Mouse (Mus musculus) cerebellum, adult 9-11 months (tissue): ENCODE measurements at regions not wholly inside any gene's neighbourhood (a gene's known extent, or its start where the extent isn't known, plus 50 kb on each side); places are given as distances from the start of the nearest gene placed in this dataset.
"Not testable (repeated sequence)": the region's sequence is repeated elsewhere in the genome, so short reads cannot be mapped to it uniquely, and the experiment has no call there.

Source experiments
- DNase-seq: peaks from one replicate; pipeline ENCODE4 v3.0.0; 2022

- no peak for DNase-seq
Observed at GRCm38 (mm10) chr9:14059228-14059779, 215.6 kb upstream of the Sesn3 start.

- DNase-seq: no peak
Observed at GRCm38 (mm10) chr9:14060257-14060656, 214.6 kb upstream of the Sesn3 start.

- DNase-seq: no peak
Observed at GRCm38 (mm10) chr9:14061389-14061788, 213.5 kb upstream of the Sesn3 start.

GRCm38 (mm10) chr9:14061840-14062239, 213.0 kb upstream of the Sesn3 start:
- no peak for DNase-seq

GRCm38 (mm10) chr9:14062706-14063105, 212.2 kb upstream of the Sesn3 start:
- DNase-seq: no peak

- DNase-seq: not testable (repeated sequence)
Observed at GRCm38 (mm10) chr9:14066741-14067140, 208.1 kb upstream of the Sesn3 start.

GRCm38 (mm10) chr9:14069076-14069475, 205.8 kb upstream of the Sesn3 start:
- DNase-seq: no peak

- DNase-seq: no peak
Observed at GRCm38 (mm10) chr9:14069770-14070169, 205.1 kb upstream of the Sesn3 start.

- no peak for DNase-seq
Observed at GRCm38 (mm10) chr9:14071728-14072127, 203.1 kb upstream of the Sesn3 start.

GRCm38 (mm10) chr9:14072950-14073349, 201.9 kb upstream of the Sesn3 start:
- DNase-seq: no peak

- peak; percentile 8 for DNase-seq
Observed at GRCm38 (mm10) chr9:14074273-14074672, 200.6 kb upstream of the Sesn3 start.

GRCm38 (mm10) chr9:14074866-14075265, 200.0 kb upstream of the Sesn3 start:
- not testable (repeated sequence) for DNase-seq

- peak; percentile 79 for DNase-seq
Observed at GRCm38 (mm10) chr9:14075452-14075851, 199.4 kb upstream of the Sesn3 start.

GRCm38 (mm10) chr9:14075868-14076267, 199.0 kb upstream of the Sesn3 start:
- DNase-seq: no peak

GRCm38 (mm10) chr9:14076728-14077127, 198.1 kb upstream of the Sesn3 start:
- DNase-seq: no peak

GRCm38 (mm10) chr9:14081138-14081537, 193.7 kb upstream of the Sesn3 start:
- no peak for DNase-seq

GRCm38 (mm10) chr9:14086201-14086600, 188.7 kb upstream of the Sesn3 start:
- no peak for DNase-seq

GRCm38 (mm10) chr9:14086611-14087010, 188.3 kb upstream of the Sesn3 start:
- no peak for DNase-seq

- DNase-seq: no peak
Observed at GRCm38 (mm10) chr9:14087874-14088273, 187.0 kb upstream of the Sesn3 start.

GRCm38 (mm10) chr9:14089791-14090256, 185.0 kb upstream of the Sesn3 start:
- DNase-seq: peak; percentile 9

- DNase-seq: no peak
Observed at GRCm38 (mm10) chr9:14090454-14090853, 184.4 kb upstream of the Sesn3 start.

- no peak for DNase-seq
Observed at GRCm38 (mm10) chr9:14091099-14091930, 183.6 kb upstream of the Sesn3 start.

GRCm38 (mm10) chr9:14092996-14093442, 181.8 kb upstream of the Sesn3 start:
- DNase-seq: no peak

GRCm38 (mm10) chr9:14103538-14103937, 171.3 kb upstream of the Sesn3 start:
- no peak for DNase-seq
